ENCODE assay signal across 9 mouse cellular contexts in the genomic region with DNA sequence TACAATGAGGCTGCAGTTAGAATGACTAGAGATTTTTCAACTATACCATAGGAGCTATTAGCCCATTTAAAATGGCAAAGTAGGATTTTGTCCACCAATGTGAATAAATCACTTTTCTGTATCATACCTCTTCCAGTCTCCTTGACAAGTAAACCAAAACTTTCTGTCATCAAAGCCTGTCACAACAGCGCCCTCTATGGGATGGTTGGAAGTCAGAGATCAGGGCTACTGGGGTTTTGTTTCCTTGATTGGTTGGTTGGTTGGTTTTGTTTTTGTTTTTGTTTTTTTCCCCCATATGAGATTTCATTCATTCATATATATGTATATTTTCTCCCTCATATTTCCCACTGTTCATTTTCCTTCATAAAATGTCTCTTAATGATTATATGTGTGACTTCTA.
DNase-seq lines count a peak whose midpoint lies in the region.
"Had no signal": no experiment of that assay in that cellular context is flagged by ENCODE, and none has a peak within 500 bp of the region (broad histone marks: within the 10 kb centered on the region; RNA-seq: fewer than 3 reads in every experiment).

No protein-coding gene starts in this region.

- DNase-seq in layer of hippocampus, adult 11-12 months (ENCODE audit: low spot score): peak; percentile 7
- DNase-seq in layer of hippocampus, adult 8-10 months (ENCODE audit: low spot score in 2 of 2): no peak
- DNase-seq in CD4-positive helper T cell, adult 2 months (ENCODE audit: low read depth, low spot score): peak; percentile 4
- DNase-seq in ES-CJ7 (ENCODE audit: low read depth, low spot score): peak; percentile 47
- peak; percentile 27 for DNase-seq in induced T-regulatory cell, adult 2 months (ENCODE audit: low read depth)
- DNase-seq in right cerebral cortex, postnatal 4 days: no peak
- no peak for DNase-seq in frontal cortex, postnatal 14 days (ENCODE audit: low spot score in 2 of 2)
- DNase-seq: cerebellum, adult 9-10 months; gastrocnemius, postnatal 14 days had no signal

Comparison
In these comparisons a context has a peak if more than half of its experiments do, and no peak if none do; other contexts are left out.
1. DNase-seq: peak in layer of hippocampus, adult 11-12 months (single experiment), CD4-positive helper T cell, adult 2 months (single experiment), ES-CJ7 (single experiment) and induced T-regulatory cell, adult 2 months (single experiment); none in layer of hippocampus, adult 8-10 months (0 of 2), right cerebral cortex, postnatal 4 days (single experiment) and frontal cortex, postnatal 14 days (0 of 2).